8 mouse cellular contexts compared by ENCODE assay signal in genomic region chr6:108426789-108427188, GRCm38 (mm10).
DNase-seq lines count a peak whose midpoint lies in the region; ATAC-seq and TF ChIP-seq lines count a peak whose summit lies in the region.

No protein-coding gene starts in this region.

- H3ac ChIP-seq in myocyte (ENCODE audit: control insufficient read depth, insufficient read length): no peak overlapping the region

- H3K36me3 ChIP-seq in heart, embryonic 13.5 days: peaks cover 29% of the 10 kb centered on the region
- H3K36me3 ChIP-seq in kidney, postnatal 0 days (ENCODE audit: insufficient read depth, low read length): peaks cover 8% of the 10 kb centered on the region; the same call in 1 of the 2 replicates
- peaks cover 16% of the 10 kb centered on the region for H3K36me3 ChIP-seq in liver, adult 2 months (ENCODE audit: control insufficient read depth, insufficient read depth, low read length)
- H3K36me3 ChIP-seq in myocyte (ENCODE audit: control insufficient read depth, insufficient read depth): no peaks in the 10 kb centered on the region
- H3K36me3 ChIP-seq in splenic B cell, adult 2 months (ENCODE audit: control insufficient read depth, insufficient read depth, low read length, poor library complexity, severe bottlenecking): peaks cover 4% of the 10 kb centered on the region; the same call in 1 of the 2 replicates

- peak; percentile 85 for DNase-seq in 416B (ENCODE audit: low read depth)
- peak; percentile 96 for DNase-seq in fibroblast of lung, adult 2 months (ENCODE audit: low read depth)
- DNase-seq in kidney, postnatal 0 days (ENCODE audit: low spot score): peak; percentile 94
- peak; percentile 99 for DNase-seq in liver, adult 2 months (ENCODE audit: extremely low read depth, low read depth, low spot score)
- DNase-seq in splenic B cell, adult 2 months (ENCODE audit: low read depth, low spot score): peak; percentile 44

- H3K4me3 ChIP-seq in bone marrow macrophage, adult 2 months (ENCODE audit: insufficient read depth, low read length): no peak overlapping the region
- H3K4me3 ChIP-seq in heart, embryonic 13.5 days: no peak overlapping the region
- H3K4me3 ChIP-seq in kidney, postnatal 0 days (replicated peaks; ENCODE audit: low read depth, low read length): no peak overlapping the region
- no peak overlapping the region for H3K4me3 ChIP-seq in liver, adult 2 months (ENCODE audit: insufficient read depth, low read depth, low read length)
- H3K4me3 ChIP-seq in myocyte: no peak overlapping the region

- H3K79me2 ChIP-seq in liver, adult 2 months (ENCODE audit: control insufficient read depth, insufficient read depth, low read length): no peaks in the 10 kb centered on the region
- no peaks in the 10 kb centered on the region for H3K79me2 ChIP-seq in myocyte (ENCODE audit: control insufficient read depth, insufficient read depth)

- no peak overlapping the region for H3K27ac ChIP-seq in bone marrow macrophage, adult 2 months (ENCODE audit: insufficient read depth, low read depth, low read length)
- peak overlapping the region; percentile 66 for H3K27ac ChIP-seq in heart, embryonic 13.5 days (replicated peaks)
- H3K27ac ChIP-seq in kidney, postnatal 0 days: no peak overlapping the region
- peak overlapping the region; percentile 60 for H3K27ac ChIP-seq in liver, adult 2 months (replicated peaks; ENCODE audit: insufficient read depth, low read depth, low read length)

- H3K9me3 ChIP-seq in heart, embryonic 13.5 days: no peaks in the 10 kb centered on the region
- H3K9me3 ChIP-seq in kidney, postnatal 0 days (replicated peaks; ENCODE audit: low read length): no peaks in the 10 kb centered on the region

- H3K27me3 ChIP-seq in heart, embryonic 13.5 days (replicated peaks): no peaks in the 10 kb centered on the region
- H3K27me3 ChIP-seq in kidney, postnatal 0 days (ENCODE audit: insufficient read depth, low read length): no peaks in the 10 kb centered on the region
- H3K27me3 ChIP-seq in liver, adult 2 months (ENCODE audit: control insufficient read depth, insufficient read depth, low read length): no peaks in the 10 kb centered on the region
- no peaks in the 10 kb centered on the region for H3K27me3 ChIP-seq in myocyte (ENCODE audit: control insufficient read depth, insufficient read depth, insufficient read length)
- no peaks in the 10 kb centered on the region for H3K27me3 ChIP-seq in splenic B cell, adult 2 months (ENCODE audit: control insufficient read depth, insufficient read depth, low read length, poor library complexity, severe bottlenecking)

- no peak for ATAC-seq in heart, embryonic 13.5 days (ENCODE audit: extremely low read depth, insufficient number of reproducible peaks, low FRiP score, low TSS enrichment)
- peak; percentile 70 for ATAC-seq in kidney, postnatal 0 days (replicated peaks; ENCODE audit: low FRiP score, low read depth)

- 16% methylated on average over 10 of the region's 10 CpGs for WGBS in heart, embryonic 13.5 days
- WGBS in kidney, postnatal 0 days: 9% methylated on average over 10 of the region's 10 CpGs
- 2% methylated on average over 10 of the region's 10 CpGs for WGBS in liver, adult 2 months

- TF ChIP-seq CTCF in bone marrow macrophage, adult 2 months (IDR thresholded peaks at IDR 0.05; ENCODE audit: low read depth, low read length): 0 out of 2 replicates have a peak, but pooled peaks have one; percentile 18
- peak; percentile 80 for TF ChIP-seq CTCF in kidney, postnatal 0 days (IDR thresholded peaks at IDR 0.05; ENCODE audit: low read depth)
- TF ChIP-seq CTCF in liver, adult 2 months (IDR thresholded peaks at IDR 0.05; ENCODE audit: low read depth, low read length): peak; percentile 90

- no peaks in the 10 kb centered on the region for H3K4me1 ChIP-seq in bone marrow macrophage, adult 2 months (ENCODE audit: control insufficient read depth, insufficient read depth, low read length)
- H3K4me1 ChIP-seq in heart, embryonic 13.5 days: peaks cover 13% of the 10 kb centered on the region
- H3K4me1 ChIP-seq in kidney, postnatal 0 days (replicated peaks; ENCODE audit: insufficient read depth, low read length): no peaks in the 10 kb centered on the region
- peaks cover 28% of the 10 kb centered on the region for H3K4me1 ChIP-seq in liver, adult 2 months (ENCODE audit: control insufficient read depth, insufficient read depth, low read length)

- no peak for TF ChIP-seq POLR2A in bone marrow macrophage, adult 2 months (IDR thresholded peaks at IDR 0.05; ENCODE audit: borderline replicate concordance, low read depth, low read length)
- no peak for TF ChIP-seq POLR2A in liver, adult 2 months (IDR thresholded peaks at IDR 0.05; ENCODE audit: extremely low read depth, insufficient read depth, low read length)
- no peak for TF ChIP-seq POLR2A in myocyte (IDR thresholded peaks at IDR 0.05; ENCODE audit: insufficient read length, low read depth)

- 0 out of 2 replicates have a peak overlapping the region, but pooled peaks have one; percentile 24 for H3K9ac ChIP-seq in heart, embryonic 13.5 days
- H3K9ac ChIP-seq in kidney, postnatal 0 days (ENCODE audit: low read depth, low read length): no peak overlapping the region
- H3K9ac ChIP-seq in liver, adult 2 months (ENCODE audit: low read depth, low read length): no peak overlapping the region

- H3K4me2 ChIP-seq in heart, embryonic 13.5 days: peak overlapping the region; percentile 25
- no peak overlapping the region for H3K4me2 ChIP-seq in kidney, postnatal 0 days (ENCODE audit: low read length)
- H3K4me2 ChIP-seq in myocyte (ENCODE audit: low read depth): peak overlapping the region; percentile 51

TF ChIP-seq in myocyte, 11 proteins besides CTCF, POLR2A, EP300 and RAD21:
- TF ChIP-seq USF1 (IDR thresholded peaks at IDR 0.05; ENCODE audit: low read depth) (no peak), TCF3 (IDR thresholded peaks at IDR 0.05; ENCODE audit: insufficient read length, low read depth) (no peak), TCF12 (IDR thresholded peaks at IDR 0.05; ENCODE audit: insufficient read depth, poor library complexity, severe bottlenecking) (no peak), REST (IDR thresholded peaks at IDR 0.05; ENCODE audit: insufficient read depth, insufficient read length) (no peak), CEBPB (IDR thresholded peaks at IDR 0.05; ENCODE audit: insufficient read depth, poor library complexity, severe bottlenecking) (no peak), MYOD1 (IDR thresholded peaks at IDR 0.05; ENCODE audit: control insufficient read depth in 1 of 3, insufficient read length in 2 of 3, low read depth in 2 of 3) (no peak), SRF (IDR thresholded peaks at IDR 0.05; ENCODE audit: control insufficient read depth, insufficient read length, low read depth) (no peak), MYOG (IDR thresholded peaks at IDR 0.05; ENCODE audit: control insufficient read depth in 1 of 3, insufficient read depth in 1 of 3, insufficient read length in 2 of 3, low read depth in 2 of 3) (no peak), MAX (IDR thresholded peaks at IDR 0.05; ENCODE audit: low read depth) (no peak)

Comparison
In these comparisons a context has a peak if more than half of its experiments do, and no peak if none do; other contexts are left out.
1. DNase-seq: peak in every context shown above with its lines; median percentile 99 in liver, adult 2 months; 96 in fibroblast of lung, adult 2 months; 94 in kidney, postnatal 0 days; 85 in 416B; 44 in splenic B cell, adult 2 months.
2. H3K27ac ChIP-seq: peak in heart, embryonic 13.5 days (single experiment) and liver, adult 2 months (single experiment); none in bone marrow macrophage, adult 2 months (single experiment) and kidney, postnatal 0 days (single experiment).
3. CTCF ChIP-seq: peak in every context shown above with its lines; median percentile 90 in liver, adult 2 months; 80 in kidney, postnatal 0 days; 18 in bone marrow macrophage, adult 2 months.